Mouse (Mus musculus) heart, postnatal 36 days (tissue): ENCODE data around the gene Foxj1. TPM values are rescaled to one million over a fixed set of nuclear protein-coding genes. Genes with fewer than 3 reads are reported as not detected.
A peak's percentile ranks its signal among the peaks of the same experiment; 100 is the strongest.
"Not testable (repeated sequence)": the region's sequence is repeated elsewhere in the genome, so short reads cannot be mapped to it uniquely, and the experiment has no call there.

ENCODE experiments used
- DNase-seq, 2 experiments: peaks; one replicate each; pipeline ENCODE4 v3.0.0; 2021 to 2022
- intact Hi-C: fragments of 180-260 bp; cut with DNase I; formaldehyde crosslinking; loops from one replicate; pipeline ENCODE4 v1.15.1; 2025
- total RNA-seq, 2 experiments: library from RNA; stranded (reverse); gene quantifications; 2 replicates each; pipeline ENCODE4 v1.2.3; 2021

Gene Foxj1
- total RNA-seq = not detected

DNA sequence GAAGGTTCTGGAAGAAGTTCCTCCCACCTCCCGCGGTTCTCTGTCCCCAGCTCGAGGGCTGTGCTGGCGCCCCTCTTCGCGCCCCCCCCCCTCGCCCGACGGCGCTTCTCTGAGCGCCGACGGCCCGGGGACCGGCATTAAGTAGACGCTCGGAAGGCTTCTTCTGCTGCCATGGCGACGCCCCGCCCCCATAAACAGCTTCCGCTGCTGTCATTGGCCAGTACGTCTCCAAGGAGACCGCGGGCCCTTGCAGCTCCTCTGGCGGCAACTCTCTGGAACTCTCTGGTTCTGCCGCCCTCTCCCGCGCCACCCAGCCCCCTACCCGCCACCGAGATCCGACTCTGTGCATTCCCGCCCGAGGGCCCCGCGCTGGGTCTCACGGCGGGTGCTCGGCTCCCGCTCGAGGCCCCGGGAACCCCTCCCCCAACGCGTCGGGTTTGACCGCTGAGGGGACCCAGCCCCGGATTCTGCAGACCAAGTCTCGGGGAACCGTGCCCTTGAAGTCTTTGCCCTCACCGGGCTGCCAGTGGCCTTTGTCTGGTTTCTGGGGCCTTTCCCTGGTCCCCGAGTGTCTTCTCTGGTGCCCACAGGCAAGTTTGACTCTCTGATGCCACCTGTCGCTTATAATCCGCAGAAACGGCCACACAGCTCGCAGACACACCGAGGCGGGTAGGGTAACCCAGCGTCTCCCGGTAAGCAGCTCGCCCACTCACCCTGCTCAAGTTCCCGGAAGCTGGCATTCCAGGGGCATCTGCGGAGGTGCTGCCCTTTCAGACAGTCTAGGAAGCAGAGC is at the start of gene Foxj1:
TSS of gene Foxj1 (minus strand) at position 156 of the 793 bp plus-strand sequence.
- intact Hi-C loops = no loop called here
- DNase-seq = peak; percentile 96 to 98

DNA sequence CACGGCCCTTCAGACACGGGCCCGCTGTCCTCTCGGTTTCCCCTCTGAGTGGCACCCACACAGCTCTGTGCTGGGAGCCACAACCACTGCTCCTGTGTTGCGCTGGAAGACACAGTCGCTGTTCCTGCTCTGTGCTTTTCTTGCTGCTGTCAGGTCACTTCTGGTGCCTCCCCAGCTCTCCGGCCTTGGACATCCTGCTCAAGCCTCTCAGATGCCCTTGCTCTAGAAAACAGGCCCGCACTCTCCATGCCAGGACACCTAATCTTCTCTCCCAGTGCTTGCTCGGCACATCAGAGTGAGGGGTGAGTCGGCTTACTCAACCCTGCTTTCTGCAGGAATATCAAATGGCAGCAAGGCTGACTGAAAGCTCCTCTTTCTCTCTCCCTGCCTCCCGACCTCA is 49.0 kb upstream of the Foxj1 start:
- intact Hi-C loops = no loop called here
- DNase-seq = no peak

DNA sequence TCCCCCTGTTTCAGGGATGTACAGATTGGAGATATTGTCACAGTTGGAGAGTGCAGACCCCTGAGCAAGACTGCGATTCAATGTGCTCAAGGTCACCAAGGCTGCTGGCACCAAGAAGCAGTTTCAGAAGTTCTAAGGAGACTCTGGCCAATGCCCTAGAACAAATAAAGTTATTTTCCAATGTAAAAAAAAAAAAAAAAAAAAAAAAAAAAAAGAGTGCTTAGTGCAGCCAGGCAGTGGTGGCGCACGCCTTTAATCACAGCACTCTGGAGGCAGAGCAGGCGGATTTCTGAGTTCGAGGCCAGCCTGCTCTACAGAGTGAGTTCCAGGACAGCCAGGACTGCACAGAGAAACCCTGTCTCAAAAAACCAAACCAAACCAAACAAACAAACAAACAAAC is 47.9 kb upstream of the Foxj1 start:
- intact Hi-C loops, DNase-seq: not testable (repeated sequence)

DNA sequence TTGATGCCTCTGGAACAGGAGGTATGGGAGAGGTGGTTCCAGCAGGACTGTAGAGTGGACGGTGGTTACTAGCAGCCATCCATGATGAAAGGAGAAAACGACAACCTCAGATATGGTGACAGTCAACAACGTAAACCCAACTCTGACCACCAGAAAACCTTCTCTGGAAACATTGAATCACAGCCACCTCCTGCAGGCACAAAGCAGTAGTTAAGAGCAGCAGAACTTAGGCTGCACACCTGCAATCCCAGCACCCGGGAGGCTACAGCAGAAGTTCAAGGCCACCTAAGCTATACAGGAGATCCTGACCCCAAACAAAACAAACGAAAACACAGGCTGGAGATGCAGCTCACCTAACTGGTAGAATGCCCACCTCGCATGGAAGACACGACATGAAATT is 45.6 kb upstream of the Foxj1 start:
- no peak for DNase-seq
- intact Hi-C loops = no loop called here

DNA sequence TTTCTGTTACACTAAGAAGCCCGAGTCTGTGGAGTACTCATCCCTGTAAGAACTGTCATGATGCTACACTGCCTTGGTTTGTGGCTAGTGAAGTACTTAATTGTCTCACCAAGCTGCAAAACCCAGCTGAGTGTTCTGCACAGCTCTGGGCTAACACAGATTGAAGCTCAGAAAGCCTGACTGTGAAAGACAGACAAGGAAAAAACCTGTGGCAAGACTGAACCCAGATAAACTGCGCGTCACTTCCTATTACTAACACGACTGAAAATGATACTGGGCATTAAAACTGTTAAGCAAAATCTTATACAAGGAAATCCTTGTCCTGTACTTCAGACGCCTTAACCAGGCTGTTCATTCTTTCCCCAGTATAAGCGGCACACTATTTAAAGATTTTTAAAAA is 44.3 kb upstream of the Foxj1 start:
- intact Hi-C loops = no loop called here
- no peak for DNase-seq

DNA sequence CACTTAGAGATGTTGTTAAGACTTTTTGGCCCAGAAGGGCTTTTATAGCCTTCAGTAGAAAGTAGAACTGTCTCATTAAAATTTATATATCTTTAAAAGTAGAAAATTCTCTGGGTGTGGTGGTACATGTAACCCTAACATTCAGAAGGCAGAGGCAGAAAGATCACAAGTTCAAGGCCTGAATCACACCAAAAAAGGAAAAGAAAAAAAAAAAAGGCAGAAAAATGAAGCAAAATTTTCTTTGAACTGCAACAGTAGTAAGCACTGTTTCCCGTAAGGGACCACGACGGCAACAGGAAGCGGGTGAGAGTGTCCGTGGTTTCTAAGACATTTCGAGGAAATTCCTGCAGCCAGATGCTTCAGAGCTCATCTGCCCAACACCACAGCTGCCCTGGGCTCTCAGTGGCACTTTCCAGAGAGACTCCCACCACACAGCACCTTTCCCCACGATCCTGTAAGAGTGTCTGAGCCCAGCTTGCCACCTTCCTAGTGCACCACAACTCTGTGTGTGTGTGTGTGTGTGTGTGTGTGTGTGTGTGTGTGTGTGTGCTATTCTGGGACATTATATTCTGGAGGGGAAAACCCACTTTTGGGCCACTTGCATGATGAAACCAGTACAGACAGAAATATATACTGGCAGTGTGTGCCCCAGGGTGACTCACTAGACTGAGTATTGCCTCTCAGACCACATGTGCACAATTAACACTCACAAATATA is 41.9 kb upstream of the Foxj1 start:
- intact Hi-C loops = no loop called here
- DNase-seq = no peak

DNA sequence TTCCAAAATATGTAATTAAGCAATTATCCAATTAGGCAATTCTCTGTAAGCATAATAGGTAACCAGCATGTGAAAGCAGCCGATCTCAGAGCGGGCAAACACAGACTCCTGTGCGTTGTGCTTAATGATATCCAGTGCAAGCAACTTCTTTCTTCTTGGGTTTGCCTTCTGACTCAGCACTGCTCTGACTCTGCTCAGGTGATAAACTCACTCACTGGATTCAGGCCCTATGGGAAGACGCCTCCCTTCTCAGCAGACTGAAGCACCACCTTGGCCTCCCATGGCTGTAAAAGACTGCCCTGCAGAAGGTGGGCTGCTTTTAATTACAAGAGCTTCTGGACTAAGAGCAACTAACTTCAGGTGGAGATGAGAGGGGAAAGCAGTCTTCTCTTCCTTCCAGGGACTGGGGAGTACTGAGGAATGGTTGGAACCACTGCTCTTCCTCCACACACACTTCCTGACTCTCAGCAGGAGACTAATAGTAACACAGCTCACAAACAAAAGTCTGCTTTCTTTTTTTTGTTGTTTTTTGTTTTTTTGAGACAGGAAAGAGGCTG is 36.8 kb upstream of the Foxj1 start:
- intact Hi-C loops = no loop called here
- no peak for DNase-seq

DNA sequence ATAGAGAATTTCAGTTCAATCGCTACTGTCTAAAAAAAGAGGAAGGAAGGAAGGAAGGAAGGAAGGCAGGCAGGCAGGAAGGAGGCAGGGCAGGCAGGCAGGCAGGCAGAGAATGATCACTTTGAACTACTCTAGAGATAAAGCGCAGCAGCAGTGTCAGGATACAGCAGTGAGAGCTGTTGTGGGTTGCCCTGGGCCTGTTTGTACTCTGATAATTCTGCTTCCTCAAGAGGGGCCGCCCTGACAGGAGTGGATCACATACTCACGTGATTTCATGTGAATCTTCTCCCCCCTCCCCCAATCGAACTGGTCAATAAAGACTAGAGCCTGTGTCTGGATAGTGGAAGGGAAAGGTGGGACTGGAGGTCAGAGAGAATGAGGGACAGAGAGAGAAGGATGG is 34.4 kb upstream of the Foxj1 start:
- DNase-seq = no peak
- intact Hi-C loops = no loop called here

DNA sequence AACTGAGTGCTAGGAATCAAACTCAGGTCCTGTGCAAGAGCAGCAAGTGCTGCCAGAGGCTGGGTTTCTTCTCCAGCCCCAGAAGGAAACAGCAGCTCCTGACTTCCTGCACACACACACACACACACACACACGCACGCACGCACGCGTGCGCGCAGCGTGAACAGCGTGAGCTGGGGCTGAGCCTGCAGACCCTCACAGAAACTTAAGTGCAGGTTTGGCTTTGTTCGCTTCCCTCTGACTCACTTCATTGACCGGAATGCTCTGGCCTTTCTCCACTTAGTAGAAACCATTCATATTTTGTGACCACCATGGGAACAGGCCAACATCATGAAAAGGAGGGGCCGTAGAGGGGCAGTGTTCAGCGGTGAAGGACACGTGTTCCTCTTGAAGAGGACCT is 33.9 kb upstream of the Foxj1 start:
- intact Hi-C loops = no loop called here
- no peak for DNase-seq

DNA sequence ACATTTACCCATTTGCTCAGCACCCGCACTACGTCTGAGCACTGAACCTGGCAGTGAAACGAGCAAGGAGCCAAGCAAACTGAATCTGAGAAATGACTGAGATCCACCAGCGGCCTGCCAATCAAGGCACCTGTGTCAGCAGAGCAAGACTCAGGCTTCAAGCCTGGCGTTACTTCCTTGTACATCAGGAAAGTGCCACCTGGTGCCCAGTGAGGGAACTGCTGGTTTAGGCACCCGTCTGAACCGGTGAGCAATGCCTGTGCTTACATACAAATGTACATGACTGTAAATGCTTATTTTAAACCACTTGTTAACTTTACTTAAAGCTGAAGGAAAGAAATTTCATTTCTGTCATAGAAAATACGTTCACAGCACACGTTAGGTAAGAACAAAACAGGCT is 32.9 kb upstream of the Foxj1 start:
- peak; percentile 69 to 83 for DNase-seq
- intact Hi-C loops = loop anchor here (1.0 kb wide), 1 partner anchor 49 kb away; no protein-coding TSS in a partner anchor

DNA sequence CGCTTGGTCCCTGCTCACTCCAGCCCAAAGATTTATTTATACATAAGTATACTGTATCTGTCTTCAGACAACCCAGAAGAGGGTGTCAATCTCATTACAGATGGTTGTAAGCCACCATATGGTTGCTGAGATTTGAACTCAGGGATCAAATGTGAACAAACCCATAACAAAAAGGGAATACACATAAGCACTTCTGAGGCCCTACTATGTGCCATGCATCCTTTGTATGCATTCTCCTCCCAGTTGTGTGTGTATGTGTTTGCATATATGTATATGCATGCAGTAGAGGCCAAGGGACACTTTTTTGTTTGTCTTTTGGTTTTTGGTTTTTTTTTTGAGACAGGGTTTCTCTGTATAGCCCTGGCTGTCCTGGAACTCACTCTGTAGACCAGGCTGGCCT is 31.4 kb upstream of the Foxj1 start:
- no peak for DNase-seq
- intact Hi-C loops = no loop called here

DNA sequence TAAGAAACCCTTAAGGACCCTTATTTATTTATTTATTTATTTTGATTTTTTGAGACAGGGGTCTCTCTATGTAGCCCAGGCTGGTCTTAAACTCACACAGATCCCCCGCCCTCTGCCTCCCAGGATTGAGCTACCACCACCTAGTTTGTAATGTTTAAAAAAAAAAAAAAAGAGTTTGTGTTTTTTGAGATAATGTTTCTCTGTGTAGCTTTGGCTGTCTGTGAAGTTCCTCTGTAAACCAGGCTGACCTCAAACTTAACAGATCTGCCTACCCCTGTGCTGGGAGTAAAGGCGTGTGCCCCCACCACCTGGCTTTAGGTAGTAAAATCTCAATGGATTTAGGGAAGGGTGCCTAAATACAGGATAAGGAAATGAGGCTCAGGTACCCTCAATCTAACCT is 30.9 kb upstream of the Foxj1 start:
- no peak for DNase-seq
- intact Hi-C loops = no loop called here

DNA sequence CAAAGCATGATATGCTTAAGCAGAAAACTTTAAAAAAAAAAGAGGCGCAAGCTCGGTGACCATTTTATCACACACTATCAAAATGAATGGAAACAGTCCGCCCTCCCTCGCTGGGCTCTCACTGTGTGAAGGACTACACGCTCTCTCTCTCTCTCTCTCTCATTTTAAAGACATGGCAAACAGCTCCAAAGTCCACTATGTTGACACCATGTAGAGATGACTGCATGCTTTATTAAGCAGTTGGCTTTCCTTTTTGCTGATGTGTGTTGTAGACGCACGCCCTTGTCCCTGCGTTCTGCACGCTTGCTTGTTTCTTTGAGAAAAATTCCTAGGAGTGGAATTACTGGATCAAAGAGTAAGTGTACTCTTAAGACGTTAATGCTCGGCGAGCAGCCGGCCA is 30.2 kb upstream of the Foxj1 start:
- no peak for DNase-seq
- intact Hi-C loops = no loop called here

DNA sequence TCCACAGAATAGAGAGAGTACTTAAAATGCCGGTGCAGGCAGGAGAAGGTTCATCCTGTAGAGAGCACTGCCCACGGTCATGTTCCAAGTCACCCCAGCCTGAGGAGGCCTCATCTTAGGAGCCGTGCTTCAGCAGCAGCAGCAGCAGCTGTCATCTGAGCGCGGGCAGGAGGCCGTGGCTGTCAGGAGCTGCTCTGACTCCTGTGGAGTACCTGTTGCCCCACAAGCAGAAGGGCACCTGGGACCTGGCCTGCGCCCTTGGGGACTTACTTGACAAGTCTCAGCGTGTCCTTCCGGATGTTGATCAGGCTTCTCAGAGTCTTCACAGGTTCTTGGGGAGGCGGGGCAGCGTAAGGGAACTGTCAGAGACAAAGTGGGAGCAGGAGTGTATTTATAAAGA is 26.8 kb upstream of the Foxj1 start:
- DNase-seq = no peak
- intact Hi-C loops = no loop called here

DNA sequence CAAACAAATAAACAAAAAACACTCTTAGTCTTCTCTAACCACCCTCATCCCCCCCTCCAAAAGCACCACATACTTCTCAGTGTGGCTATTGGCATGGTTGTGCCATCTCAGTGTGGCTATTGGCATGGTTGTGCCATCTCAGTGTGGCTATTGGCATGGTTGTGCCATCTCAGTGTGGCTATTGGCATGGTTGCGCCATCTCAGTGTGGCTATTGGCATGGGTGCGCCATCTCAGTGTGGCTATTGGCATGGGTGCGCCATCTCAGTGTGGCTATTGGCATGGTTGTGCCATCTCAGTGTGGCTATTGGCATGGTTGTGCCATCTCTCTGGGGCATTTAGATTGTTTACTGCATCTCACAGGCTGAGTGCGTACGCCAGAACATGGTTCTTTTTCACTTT is 25.7 kb upstream of the Foxj1 start:
- intact Hi-C loops, DNase-seq: not testable (repeated sequence)

DNA sequence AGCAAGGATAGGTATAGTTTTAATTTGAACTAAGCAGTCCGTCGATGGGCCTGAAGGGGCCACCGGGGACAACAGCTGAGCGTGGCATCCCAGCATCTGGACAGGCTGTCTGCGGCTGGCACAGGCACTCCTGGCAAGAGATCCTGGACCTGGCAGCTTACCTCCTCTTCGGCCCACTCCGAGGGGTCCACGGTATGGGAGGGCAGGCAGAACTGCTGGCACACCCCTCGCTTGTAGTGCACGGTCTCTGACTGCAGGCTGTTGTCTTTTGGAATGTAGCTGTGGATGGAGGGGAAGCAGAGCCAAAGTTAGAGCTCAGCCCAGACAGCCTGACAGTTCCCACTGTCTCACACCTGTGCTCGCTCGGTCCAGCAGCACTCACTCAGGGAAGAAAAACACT is 24.5 kb upstream of the Foxj1 start:
- intact Hi-C loops = no loop called here
- DNase-seq = no peak

DNA sequence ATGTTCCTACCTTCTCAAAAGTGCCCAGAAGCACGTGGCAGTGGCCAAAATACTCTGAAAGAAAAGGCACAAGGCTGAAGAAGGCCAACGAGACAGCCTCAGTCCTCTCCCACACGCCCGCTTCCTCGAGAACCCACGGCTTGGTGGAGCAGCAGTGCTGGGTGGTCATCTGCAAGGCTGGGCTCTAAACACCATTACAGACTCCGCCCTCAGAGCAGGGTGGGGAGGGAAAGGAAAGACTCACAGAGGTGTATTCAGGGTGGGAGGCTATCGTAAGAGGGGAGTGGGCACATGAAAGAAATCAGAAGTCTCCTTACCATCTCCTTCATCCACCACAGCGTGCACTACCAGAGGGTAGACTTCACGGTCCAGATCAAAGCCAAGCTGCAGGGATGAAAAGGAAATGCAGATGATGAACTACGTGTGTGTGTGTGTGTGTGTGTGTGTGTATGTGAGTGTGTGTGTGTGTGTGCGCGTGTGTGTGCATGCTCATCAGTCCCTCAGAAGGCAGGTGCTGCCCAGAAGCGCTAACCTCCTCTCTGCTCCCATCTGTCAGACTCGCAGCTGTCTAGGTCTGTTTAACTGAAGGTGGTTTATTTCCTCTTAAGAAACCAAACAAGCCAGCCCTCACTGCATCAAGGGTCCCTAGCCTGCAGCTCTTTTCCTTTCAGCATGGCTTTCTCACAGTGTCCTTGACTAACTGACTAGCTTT is 23.9 kb upstream of the Foxj1 start:
- intact Hi-C loops = no loop called here
- DNase-seq = no peak

DNA sequence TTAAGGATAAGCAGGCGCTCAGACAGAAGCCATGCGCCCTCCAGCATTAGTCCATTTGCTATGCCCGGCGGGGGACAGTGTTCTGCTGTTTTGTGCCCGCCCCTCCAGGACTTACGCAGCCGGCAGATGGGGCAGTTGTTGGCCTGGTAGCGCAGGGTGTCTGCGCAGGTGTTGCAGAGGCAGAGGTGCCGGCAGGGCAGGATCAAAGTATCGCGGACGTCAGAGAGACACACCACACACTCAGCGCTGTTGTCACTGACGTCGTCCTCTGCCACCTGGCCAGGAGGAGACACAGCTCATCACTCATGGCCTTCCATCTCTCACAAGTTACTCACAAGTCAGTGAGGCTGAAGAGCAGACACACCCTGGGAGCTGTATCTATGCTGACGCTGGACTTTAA is 19.3 kb upstream of the Foxj1 start:
- no peak for DNase-seq
- intact Hi-C loops = no loop called here

DNA sequence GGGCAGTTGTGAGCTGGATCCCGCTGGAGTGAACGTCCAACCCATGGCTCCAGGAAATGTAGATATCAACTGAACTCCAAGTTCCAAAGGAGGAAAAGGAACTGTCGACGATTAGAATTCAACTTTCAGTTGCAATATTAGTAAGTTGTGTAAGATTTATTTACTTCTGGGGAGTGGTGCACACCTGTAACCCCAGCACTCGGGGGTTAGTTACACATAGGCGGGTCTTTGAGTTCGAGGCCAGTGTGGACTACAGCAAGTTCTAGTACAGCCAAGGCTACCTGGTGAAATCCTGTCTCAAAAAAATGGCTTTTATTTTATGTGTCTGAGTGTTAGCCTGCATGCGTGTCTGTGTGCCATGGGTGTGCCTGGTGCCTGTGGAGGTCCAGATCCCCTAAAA is 18.3 kb upstream of the Foxj1 start:
- DNase-seq = no peak
- intact Hi-C loops = no loop called here

DNA sequence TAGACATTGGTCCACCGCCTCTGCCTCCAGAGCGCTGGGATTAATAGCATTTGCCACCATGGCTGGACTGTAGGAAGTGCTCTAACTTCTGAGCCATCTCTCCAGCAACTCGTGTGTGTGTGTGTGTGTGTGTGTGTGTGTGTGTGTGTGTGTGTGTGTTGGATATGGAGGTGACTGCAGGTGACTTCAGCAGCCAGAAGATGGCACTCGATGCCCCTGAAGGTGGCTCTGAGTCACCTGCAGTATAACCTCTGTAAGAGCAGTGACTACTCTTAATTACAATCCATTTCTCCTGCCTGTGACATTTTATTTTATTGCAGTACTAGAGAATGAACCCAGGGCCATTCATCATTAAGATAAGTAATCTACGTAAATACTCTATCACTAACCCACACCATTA is 16.1 kb upstream of the Foxj1 start:
- intact Hi-C loops = no loop called here
- no peak for DNase-seq

DNA sequence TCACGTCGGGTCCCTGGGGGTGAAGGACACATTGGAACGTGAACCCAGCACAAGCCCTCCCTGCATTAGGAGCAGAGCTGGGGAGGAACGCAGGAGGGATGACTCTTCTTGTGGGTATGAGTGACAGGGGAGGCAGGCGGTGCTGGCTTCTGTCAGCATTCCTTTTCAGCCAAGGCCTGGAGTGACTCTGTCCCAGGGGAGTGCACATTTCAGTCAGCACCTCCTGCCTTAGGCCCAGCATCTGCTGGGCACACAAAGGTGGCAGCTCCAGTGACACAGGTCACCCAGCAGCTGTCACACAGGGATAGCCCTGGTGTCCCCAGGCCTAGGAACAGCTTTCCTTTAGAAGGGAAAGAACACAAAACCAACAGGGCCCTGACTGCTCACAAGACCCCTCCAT is 12.8 kb upstream of the Foxj1 start:
- DNase-seq = no peak
- intact Hi-C loops = no loop called here
